Mouse (Mus musculus): ENCODE measurements at regions not wholly inside any gene's neighbourhood (a gene's known extent, or its start where the extent isn't known, plus 50 kb on each side); places are given as distances from the start of the nearest gene placed in this dataset.

GRCm38 (mm10) chr10:37613936-37614335 is 475.2 kb upstream of the Marcks start:
- no peaks in the 10 kb centered on the region for H3K9me3 ChIP-seq (ENCODE audit: control insufficient read depth)
- H3K27ac ChIP-seq (ENCODE audit: low read depth, low read length) = no peak overlapping the region
- no peaks in the 10 kb centered on the region for H3K27me3 ChIP-seq (replicated peaks; ENCODE audit: control insufficient read depth, insufficient read depth, low read length)
- WGBS = 73% methylated on average over 1 of the region's 1 CpGs
- H3K36me3 ChIP-seq (ENCODE audit: control insufficient read depth, insufficient read depth) = no peaks in the 10 kb centered on the region
- H3K4me3 ChIP-seq (ENCODE audit: low read depth, low read length) = no peak overlapping the region
- no peak for TF ChIP-seq CTCF (IDR thresholded peaks at IDR 0.05; ENCODE audit: low read depth)
- no peak overlapping the region for H3K9ac ChIP-seq (ENCODE audit: low read depth, low read length)
- H3K4me1 ChIP-seq (replicated peaks; ENCODE audit: control insufficient read depth, insufficient read depth, low read length) = no peaks in the 10 kb centered on the region
- H3K4me2 ChIP-seq (replicated peaks; ENCODE audit: low read depth) = no peak overlapping the region
- no peak for ATAC-seq

DNA sequence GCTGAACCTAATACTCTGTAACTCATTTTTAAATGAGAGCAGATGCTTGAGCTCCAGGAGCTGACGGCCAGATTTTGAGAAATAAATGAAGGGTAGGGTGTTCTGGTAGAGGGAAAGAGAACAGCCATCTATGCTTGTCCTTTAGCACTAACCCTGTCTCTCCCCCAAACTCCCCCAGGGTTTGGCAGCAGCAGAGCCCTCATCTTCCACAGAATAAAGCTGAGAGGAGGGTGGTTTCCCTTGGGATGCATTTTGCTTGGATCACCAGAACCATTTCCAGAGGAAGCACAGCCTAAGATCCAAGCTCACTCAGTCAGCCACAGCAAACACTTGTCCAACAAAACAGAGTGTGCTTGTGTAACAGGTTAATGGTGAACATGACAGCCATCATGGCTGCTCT is 464.8 kb upstream of the Marcks start:
- H3K27ac ChIP-seq (ENCODE audit: low read depth, low read length) = no peak overlapping the region
- no peak for TF ChIP-seq CTCF (IDR thresholded peaks at IDR 0.05; ENCODE audit: low read depth)

DNA sequence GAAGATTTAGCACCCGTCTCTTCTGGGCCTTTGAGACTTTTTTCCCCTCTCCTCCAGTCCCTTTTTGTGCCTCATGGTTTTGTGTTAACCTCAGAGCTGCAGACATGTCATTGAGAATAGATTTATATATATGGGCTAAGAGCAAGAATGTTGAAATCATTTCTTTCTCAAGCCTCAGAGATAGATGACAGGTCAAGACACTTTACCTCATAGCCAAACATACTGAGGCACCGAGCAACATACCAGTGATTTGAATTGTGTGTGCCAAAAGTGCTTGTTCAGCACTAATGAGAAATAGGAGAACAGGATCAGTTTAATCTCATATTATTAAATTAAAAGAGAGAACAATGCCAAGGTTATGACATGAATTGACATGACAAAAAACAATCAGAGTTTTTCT is 464.2 kb upstream of the Marcks start:
- H3K4me3 ChIP-seq (ENCODE audit: low read depth, low read length) = no peak overlapping the region
- H3K36me3 ChIP-seq (ENCODE audit: control insufficient read depth, insufficient read depth) = no peaks in the 10 kb centered on the region
- H3K27me3 ChIP-seq (replicated peaks; ENCODE audit: control insufficient read depth, insufficient read depth, low read length) = no peaks in the 10 kb centered on the region
- no peak overlapping the region for H3K4me2 ChIP-seq (replicated peaks; ENCODE audit: low read depth)
- no peak for TF ChIP-seq CTCF (IDR thresholded peaks at IDR 0.05; ENCODE audit: low read depth)
- no peaks in the 10 kb centered on the region for H3K9me3 ChIP-seq (ENCODE audit: control insufficient read depth)
- H3K27ac ChIP-seq (ENCODE audit: low read depth, low read length) = no peak overlapping the region
- 61% methylated on average over 2 of the region's 2 CpGs for WGBS
- ATAC-seq = no peak
- no peaks in the 10 kb centered on the region for H3K4me1 ChIP-seq (replicated peaks; ENCODE audit: control insufficient read depth, insufficient read depth, low read length)
- H3K9ac ChIP-seq (ENCODE audit: low read depth, low read length) = no peak overlapping the region

More for the DNA sequence above, 464.8 kb upstream of the Marcks start:
- Histone ChIP-seq H3K9ac (ENCODE audit: low read depth, low read length) (no peak overlapping the region), H3K27me3 (replicated peaks; ENCODE audit: control insufficient read depth, insufficient read depth, low read length) (no peaks in the 10 kb centered on the region), H3K4me3 (ENCODE audit: low read depth, low read length) (no peak overlapping the region), H3K4me1 (replicated peaks; ENCODE audit: control insufficient read depth, insufficient read depth, low read length) (no peaks in the 10 kb centered on the region), H3K36me3 (ENCODE audit: control insufficient read depth, insufficient read depth) (no peaks in the 10 kb centered on the region), H3K4me2 (replicated peaks; ENCODE audit: low read depth) (no peak overlapping the region), H3K9me3 (ENCODE audit: control insufficient read depth) (no peaks in the 10 kb centered on the region)
- ATAC-seq = no peak
- WGBS = 66% methylated on average over 1 of the region's 1 CpGs

- Histone ChIP-seq H3K9ac (ENCODE audit: low read depth, low read length) (no peak overlapping the region), H3K4me3 (ENCODE audit: low read depth, low read length) (no peak overlapping the region), H3K36me3 (ENCODE audit: control insufficient read depth, insufficient read depth) (no peaks in the 10 kb centered on the region), H3K4me1 (replicated peaks; ENCODE audit: control insufficient read depth, insufficient read depth, low read length) (no peaks in the 10 kb centered on the region), H3K27ac (ENCODE audit: low read depth, low read length) (no peak overlapping the region), H3K4me2 (replicated peaks; ENCODE audit: low read depth) (no peak overlapping the region), H3K9me3 (ENCODE audit: control insufficient read depth) (no peaks in the 10 kb centered on the region), H3K27me3 (replicated peaks; ENCODE audit: control insufficient read depth, insufficient read depth, low read length) (no peaks in the 10 kb centered on the region)
- ATAC-seq = no peak
- TF ChIP-seq CTCF (IDR thresholded peaks at IDR 0.05; ENCODE audit: low read depth) = no peak
- WGBS = 75% methylated on average over 2 of the region's 2 CpGs
Observed at GRCm38 (mm10) chr10:37589889-37590288, 451.2 kb upstream of the Marcks start.

GRCm38 (mm10) chr10:37589009-37589408 is 450.3 kb upstream of the Marcks start:
- TF ChIP-seq CTCF (IDR thresholded peaks at IDR 0.05; ENCODE audit: low read depth) = no peak
- Histone ChIP-seq H3K9me3 (ENCODE audit: control insufficient read depth) (no peaks in the 10 kb centered on the region), H3K9ac (ENCODE audit: low read depth, low read length) (no peak overlapping the region), H3K4me2 (replicated peaks; ENCODE audit: low read depth) (no peak overlapping the region), H3K27me3 (replicated peaks; ENCODE audit: control insufficient read depth, insufficient read depth, low read length) (no peaks in the 10 kb centered on the region), H3K4me3 (ENCODE audit: low read depth, low read length) (no peak overlapping the region), H3K4me1 (replicated peaks; ENCODE audit: control insufficient read depth, insufficient read depth, low read length) (no peaks in the 10 kb centered on the region), H3K27ac (ENCODE audit: low read depth, low read length) (no peak overlapping the region), H3K36me3 (ENCODE audit: control insufficient read depth, insufficient read depth) (no peaks in the 10 kb centered on the region)
- no peak for ATAC-seq
- WGBS = 100% methylated on average over 1 of the region's 1 CpGs

GRCm38 (mm10) chr10:37571171-37571570 is 432.5 kb upstream of the Marcks start:
- Histone ChIP-seq H3K36me3 (ENCODE audit: control insufficient read depth, insufficient read depth) (no peaks in the 10 kb centered on the region), H3K4me2 (replicated peaks; ENCODE audit: low read depth) (no peak overlapping the region), H3K27ac (ENCODE audit: low read depth, low read length) (no peak overlapping the region), H3K4me3 (ENCODE audit: low read depth, low read length) (no peak overlapping the region), H3K9ac (ENCODE audit: low read depth, low read length) (no peak overlapping the region), H3K9me3 (ENCODE audit: control insufficient read depth) (no peaks in the 10 kb centered on the region), H3K4me1 (replicated peaks; ENCODE audit: control insufficient read depth, insufficient read depth, low read length) (no peaks in the 10 kb centered on the region), H3K27me3 (replicated peaks; ENCODE audit: control insufficient read depth, insufficient read depth, low read length) (no peaks in the 10 kb centered on the region)
- TF ChIP-seq CTCF (IDR thresholded peaks at IDR 0.05; ENCODE audit: low read depth) = no peak
- 78% methylated on average over 2 of the region's 2 CpGs for WGBS
- ATAC-seq = no peak

GRCm38 (mm10) chr10:37561705-37562104 is 423.0 kb upstream of the Marcks start:
- Histone ChIP-seq H3K4me1 (replicated peaks; ENCODE audit: control insufficient read depth, insufficient read depth, low read length) (no peaks in the 10 kb centered on the region), H3K36me3 (ENCODE audit: control insufficient read depth, insufficient read depth) (no peaks in the 10 kb centered on the region), H3K9me3 (ENCODE audit: control insufficient read depth) (no peaks in the 10 kb centered on the region), H3K27me3 (replicated peaks; ENCODE audit: control insufficient read depth, insufficient read depth, low read length) (no peaks in the 10 kb centered on the region), H3K27ac (ENCODE audit: low read depth, low read length) (no peak overlapping the region), H3K4me3 (ENCODE audit: low read depth, low read length) (no peak overlapping the region), H3K9ac (ENCODE audit: low read depth, low read length) (no peak overlapping the region), H3K4me2 (replicated peaks; ENCODE audit: low read depth) (no peak overlapping the region)
- WGBS = 91% methylated on average over 2 of the region's 2 CpGs
- TF ChIP-seq CTCF (IDR thresholded peaks at IDR 0.05; ENCODE audit: low read depth) = no peak
- no peak for ATAC-seq
